Mouse (Mus musculus) heart, postnatal 25 days (tissue): ENCODE results near the gene Nudt19. TPM values are rescaled to one million over a fixed set of nuclear protein-coding genes. Genes with fewer than 3 reads are reported as not detected.
"Not testable (repeated sequence)": the region's sequence is repeated elsewhere in the genome, so short reads cannot be mapped to it uniquely, and the experiment has no call there.

Experiments used
- DNase-seq: peaks from one replicate; pipeline ENCODE4 v3.0.0; 2022; ENCODE audit warnings: low spot score
- intact Hi-C: fragments of 180-260 bp; cut with DNase I; formaldehyde crosslinking; loops from one replicate; pipeline ENCODE4 v1.15.1; 2025
- total RNA-seq, 2 experiments: library from RNA; stranded (reverse); gene quantifications; 2 replicates each; pipeline ENCODE4 v1.2.3; 2021

Nudt19 gene
- total RNA-seq, 2 experiments from 2014 or later = 75.1 to 83.7 TPM

DNA sequence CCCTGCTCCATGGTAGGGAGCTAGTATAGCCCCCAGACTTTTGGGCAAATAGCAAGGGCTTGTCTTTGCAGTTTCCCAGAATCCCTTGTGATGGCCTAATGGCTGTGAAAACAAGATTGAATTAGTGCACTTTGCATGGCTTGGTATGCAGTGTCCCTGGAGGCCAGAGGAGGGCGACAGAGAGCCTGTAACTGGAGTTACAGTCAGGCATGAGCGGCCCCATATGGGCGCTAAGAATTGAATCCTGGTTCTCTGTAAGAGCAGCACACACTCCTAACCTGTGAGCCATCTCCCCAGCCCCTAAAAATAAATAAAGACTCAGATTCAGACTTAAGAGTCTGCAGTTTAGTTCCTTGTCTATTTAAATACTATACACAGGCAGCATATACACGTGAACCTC is 23.7 kb upstream of the Nudt19 start:
- intact Hi-C loops = loop anchor here (10.0 kb wide), 1 partner anchor 245 kb away; the partner anchor contains the start of gene Rhpn2

GRCm38 (mm10) chr7:35570883-35571282 is 14.8 kb upstream of the Nudt19 start:
- intact Hi-C loops, DNase-seq: not testable (repeated sequence)

More for the DNA sequence above, 23.7 kb upstream of the Nudt19 start:
- no peak for DNase-seq

GRCm38 (mm10) chr7:35569724-35570123 is 13.6 kb upstream of the Nudt19 start:
- intact Hi-C loops = not testable (repeated sequence)

GRCm38 (mm10) chr7:35565965-35566364 is 9.9 kb upstream of the Nudt19 start:
- DNase-seq, intact Hi-C loops: not testable (repeated sequence)

More at GRCm38 (mm10) chr7:35569724-35570123, 13.6 kb upstream of the Nudt19 start:
- not testable (repeated sequence) for DNase-seq

GRCm38 (mm10) chr7:35564872-35565271 is 8.8 kb upstream of the Nudt19 start:
- intact Hi-C loops, DNase-seq: not testable (repeated sequence)

GRCm38 (mm10) chr7:35564067-35564865 is 8.2 kb upstream of the Nudt19 start:
- intact Hi-C loops = no loop called here
- DNase-seq = no peak

DNA sequence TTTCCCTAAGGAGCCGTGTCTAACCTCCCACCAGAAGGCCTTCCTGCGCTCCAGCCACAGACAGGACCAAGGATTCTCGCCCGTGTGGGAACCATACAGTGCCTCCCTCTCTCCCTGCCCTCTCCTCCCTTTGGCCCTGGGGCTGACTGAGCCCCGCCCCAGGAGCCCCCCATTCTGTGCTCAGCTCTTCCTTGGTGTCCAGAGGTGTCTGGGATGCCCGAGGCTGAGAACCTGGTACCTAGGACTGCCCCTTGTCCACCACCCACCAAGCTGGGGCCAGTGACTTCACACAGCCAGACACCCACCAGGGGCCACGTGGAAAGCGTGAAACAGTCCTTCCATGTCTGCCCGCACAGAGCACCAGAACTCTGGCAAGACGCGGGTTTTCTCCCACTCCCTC is 7.0 kb upstream of the Nudt19 start:
- intact Hi-C loops = no loop called here
- no peak for DNase-seq

DNA sequence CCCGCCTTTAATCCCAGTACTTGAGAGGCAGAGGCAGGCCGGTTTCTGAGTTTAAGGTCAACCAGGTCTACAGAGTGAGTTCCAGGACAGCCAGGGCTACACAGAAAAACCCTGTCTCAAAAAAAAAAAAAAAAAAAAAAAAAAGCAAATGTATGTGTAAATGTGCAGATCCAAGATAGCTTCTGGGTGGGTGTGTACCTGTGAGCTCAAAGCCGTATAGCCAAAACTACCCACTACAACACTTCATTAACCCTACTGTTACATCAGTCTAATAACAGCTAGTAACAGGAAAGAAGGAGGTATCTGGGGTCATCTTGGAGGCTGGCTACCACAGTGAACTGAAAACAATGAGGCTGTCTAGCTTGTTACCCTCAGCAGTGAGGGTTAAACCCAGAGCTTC is 3.7 kb upstream of the Nudt19 start:
- no peak for DNase-seq
- intact Hi-C loops = loop anchor here (5.0 to 10.0 kb wide), 2 partner anchors 87 to 195 kb away; partner anchors contain the start of genes Dpy19l3 and Pdcd5

GRCm38 (mm10) chr7:35558681-35559080 is 2.6 kb upstream of the Nudt19 start:
- intact Hi-C loops = loop anchor here (5.0 to 10.0 kb wide), 2 partner anchors 89 to 196 kb away; partner anchors contain the start of genes Dpy19l3 and Pdcd5
- DNase-seq = no peak

GRCm38 (mm10) chr7:35557577-35557976 is 1.5 kb upstream of the Nudt19 start:
- intact Hi-C loops = loop anchor here (2.0 to 10.0 kb wide), 3 partner anchors 29 to 197 kb away; partner anchors contain the start of genes Ankrd27, Dpy19l3 and Pdcd5
- no peak for DNase-seq

- no peak for DNase-seq
- intact Hi-C loops = loop anchor here (2.0 to 10.0 kb wide), 3 partner anchors 30 to 198 kb away; partner anchors contain the start of genes Ankrd27, Dpy19l3 and Pdcd5
Observed at GRCm38 (mm10) chr7:35556905-35557304, 801 bp upstream of the Nudt19 start.

GRCm38 (mm10) chr7:35555224-35556204 is 590 bp downstream of the Nudt19 start:
- peak; percentile 77 for DNase-seq
- intact Hi-C loops = loop anchor here (2.0 to 10.0 kb wide), 3 partner anchors 31 to 199 kb away; partner anchors contain the start of genes Ankrd27, Dpy19l3 and Pdcd5

- intact Hi-C loops = loop anchor here (5.0 to 10.0 kb wide), 2 partner anchors 93 to 200 kb away; partner anchors contain the start of genes Dpy19l3 and Pdcd5
- no peak for DNase-seq
Observed at GRCm38 (mm10) chr7:35554605-35555175, 1.4 kb downstream of the Nudt19 start.

- intact Hi-C loops = loop anchor here (10.0 kb wide), 1 partner anchor 201 kb away; the partner anchor contains the start of gene Dpy19l3
- no peak for DNase-seq
Observed at GRCm38 (mm10) chr7:35553751-35554604, 2.1 kb downstream of the Nudt19 start.

GRCm38 (mm10) chr7:35545881-35546280 is 10.2 kb downstream of the Nudt19 start:
- intact Hi-C loops = loop anchor here (1.0 to 5.0 kb wide), 2 partner anchors 26 to 91 kb away; no protein-coding TSS in a partner anchor
- peak; percentile 4 for DNase-seq

GRCm38 (mm10) chr7:35537562-35537961 is 18.5 kb downstream of the Nudt19 start, which contains the start of gene Tdrd12:
Gene Tdrd12 (minus strand): TSS chr7:35537745.
- intact Hi-C loops = no loop called here
- DNase-seq = no peak

GRCm38 (mm10) chr7:35535750-35536512 is 20.2 kb downstream of the Nudt19 start:
- DNase-seq = no peak
- intact Hi-C loops = no loop called here
